8 mouse cellular contexts compared by ENCODE assay signal in the genomic region with DNA sequence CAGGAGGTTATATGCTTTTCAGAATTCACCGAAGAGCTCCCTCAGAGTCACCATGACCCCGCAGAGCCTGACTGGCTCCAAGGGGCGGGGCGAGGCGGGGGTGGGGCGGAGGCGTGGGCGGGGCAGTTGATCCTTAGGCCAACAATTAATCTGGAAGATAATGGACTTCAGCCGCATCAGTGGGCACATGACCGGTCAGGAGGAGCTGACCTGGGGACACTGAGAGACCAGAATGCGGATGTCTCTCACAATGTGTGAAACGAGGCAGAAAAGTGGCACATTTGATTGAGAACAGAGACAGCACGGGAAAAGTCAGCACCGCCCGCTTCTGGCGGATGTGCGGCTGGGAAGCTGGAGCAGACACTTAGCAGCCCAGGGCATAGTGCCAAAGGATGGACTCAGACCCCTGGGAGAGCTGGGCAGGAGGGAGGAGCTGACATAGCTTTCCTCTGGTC.
DNase-seq lines count a peak whose midpoint lies in the region; ATAC-seq and TF ChIP-seq lines count a peak whose summit lies in the region.

No protein-coding gene starts in this region.

- H3K4me1 ChIP-seq in forebrain, embryonic 12.5 days: peaks cover 6% of the 10 kb centered on the region
- H3K4me1 ChIP-seq in lung, adult 2 months (ENCODE audit: control insufficient read depth, insufficient read depth, low read length): no peaks in the 10 kb centered on the region

- WGBS in forebrain, embryonic 12.5 days: under 1% methylated on average over 17 of the region's 17 CpGs
- 10% methylated on average over 17 of the region's 17 CpGs for WGBS in lung, adult 2 months

- TF ChIP-seq POLR2A in lung, adult 2 months (IDR thresholded peaks at IDR 0.05; ENCODE audit: borderline replicate concordance, extremely low read depth, low read depth, low read length): no peak

- peak; percentile 57 for DNase-seq in left cerebral cortex, postnatal 4 days
- DNase-seq in left cerebral cortex, adult 2 months (ENCODE audit: extremely low spot score in 1 of 2, low spot score in 2 of 2): no peak
- DNase-seq in kidney, adult 11 months: peak; percentile 77
- no peak for DNase-seq in lung, adult 2 months
- DNase-seq in ovary, postnatal 14 days (ENCODE audit: low spot score): peak; percentile 16
- DNase-seq in layer of hippocampus, adult 9-10 months (ENCODE audit: low spot score): no peak
- DNase-seq in layer of hippocampus, adult 9-11 months: no peak

- intact Hi-C loops in left cerebral cortex, postnatal 4 days (cut with DNase I): no loop called here
- intact Hi-C loops in left cerebral cortex, adult 2 months (cut with DNase I): no loop called here

- ATAC-seq in forebrain, embryonic 12.5 days (ENCODE audit: low FRiP score): no peak

- H3K9me3 ChIP-seq in forebrain, embryonic 12.5 days: no peaks in the 10 kb centered on the region

- no peak overlapping the region for H3K4me3 ChIP-seq in left cerebral cortex, adult 2 months
- peak overlapping the region; percentile 28 for H3K4me3 ChIP-seq in forebrain, embryonic 12.5 days (replicated peaks)
- peak overlapping the region; percentile 41 for H3K4me3 ChIP-seq in lung, adult 2 months (replicated peaks; ENCODE audit: extremely low read depth, low read depth, low read length)

- no peak for TF ChIP-seq CTCF in left cerebral cortex, adult 2 months (IDR thresholded peaks at IDR 0.05)
- no peak for TF ChIP-seq CTCF in lung, adult 2 months (IDR thresholded peaks at IDR 0.05; ENCODE audit: insufficient read depth, low read length)

- H3K4me2 ChIP-seq in forebrain, embryonic 12.5 days: peak overlapping the region; percentile 54

- no peak overlapping the region for H3K27ac ChIP-seq in left cerebral cortex, adult 2 months
- H3K27ac ChIP-seq in forebrain, embryonic 12.5 days: no peak overlapping the region

- H3K27me3 ChIP-seq in forebrain, embryonic 12.5 days: peaks cover 52% of the 10 kb centered on the region

- no peaks in the 10 kb centered on the region for H3K36me3 ChIP-seq in forebrain, embryonic 12.5 days (replicated peaks)

- H3K9ac ChIP-seq in forebrain, embryonic 12.5 days: no peak overlapping the region

Comparison
In these comparisons a context has a peak if more than half of its experiments do, and no peak if none do; other contexts are left out.
1. DNase-seq: peak in left cerebral cortex, postnatal 4 days (single experiment), kidney, adult 11 months (single experiment) and ovary, postnatal 14 days (single experiment); none in left cerebral cortex, adult 2 months (0 of 2), lung, adult 2 months (single experiment), layer of hippocampus, adult 9-10 months (single experiment) and layer of hippocampus, adult 9-11 months (single experiment).